Mouse (Mus musculus): ENCODE measurements around the gene Lrrc23.

Lrrc23 gene

GRCm38 (mm10) chr6:124767536-124767919 is 12.0 kb downstream of the Lrrc23 start:
- no peak for DNase-seq

- DNase-seq: no peak
Observed at GRCm38 (mm10) chr6:124765951-124766350, 13.6 kb downstream of the Lrrc23 start.

GRCm38 (mm10) chr6:124759259-124759658 is 20.3 kb downstream of the Lrrc23 start:
- DNase-seq: peak; percentile 92

- no peak for DNase-seq
Observed at GRCm38 (mm10) chr6:124758849-124759232, 20.7 kb downstream of the Lrrc23 start.

- no peak for DNase-seq
Observed at GRCm38 (mm10) chr6:124757909-124758848, 21.3 kb downstream of the Lrrc23 start.

GRCm38 (mm10) chr6:124757351-124757880 is 22.1 kb downstream of the Lrrc23 start:
- DNase-seq: no peak

GRCm38 (mm10) chr6:124756652-124757350 is 22.7 kb downstream of the Lrrc23 start:
- no peak for DNase-seq

DNA sequence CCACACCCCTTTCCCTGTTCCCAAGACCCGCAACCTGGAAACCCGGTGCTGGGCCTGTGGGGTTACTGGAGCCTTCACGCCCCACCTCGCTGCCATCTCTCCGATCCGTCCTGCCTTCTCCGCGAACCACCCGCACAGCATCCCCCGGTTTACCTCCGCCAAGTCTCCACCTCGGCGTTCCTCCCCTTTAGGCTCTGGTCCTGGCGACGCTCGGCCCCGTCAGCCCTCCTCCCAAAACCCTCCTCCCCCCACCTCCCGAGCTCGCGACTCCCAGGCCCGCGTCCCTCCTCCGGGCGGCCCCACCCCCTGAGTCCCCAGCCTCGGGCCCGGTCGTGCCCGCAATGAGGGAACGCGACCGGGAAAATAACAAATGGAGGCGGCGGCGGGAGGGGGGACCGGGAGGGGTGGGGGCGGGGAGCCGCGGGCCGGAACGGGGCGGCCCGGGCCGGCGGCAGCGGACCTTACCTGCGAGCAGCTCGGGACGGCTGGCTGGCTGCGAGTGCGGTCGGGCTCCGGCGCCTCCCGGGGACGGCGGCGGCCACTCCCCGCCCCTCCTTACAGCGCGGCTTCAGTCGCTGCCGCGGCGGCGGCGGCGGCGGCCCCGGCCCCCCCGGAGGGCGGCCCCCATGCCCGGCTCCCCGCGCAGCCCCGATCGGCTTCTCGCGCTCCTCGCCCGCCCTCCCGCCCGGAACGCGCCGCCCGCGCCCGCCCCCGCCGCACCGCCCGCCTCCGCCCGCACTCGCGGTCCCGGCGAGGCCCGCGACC is 23.5 kb downstream of the Lrrc23 start, which contains the start of the genes Gm45234 and Atn1:
TSS of gene Gm45234 (minus strand) at position 191 of the 765 bp plus-strand sequence.
TSS of gene Atn1 (minus strand) at position 694 of the 765 bp plus-strand sequence.
- DNase-seq: peak; percentile 63

- DNase-seq: no peak
Observed at GRCm38 (mm10) chr6:124755306-124755705, 24.2 kb downstream of the Lrrc23 start.

GRCm38 (mm10) chr6:124753861-124754260 is 25.7 kb downstream of the Lrrc23 start:
- no peak for DNase-seq

- no peak for DNase-seq
Observed at GRCm38 (mm10) chr6:124750405-124750804, 29.1 kb downstream of the Lrrc23 start.

DNA sequence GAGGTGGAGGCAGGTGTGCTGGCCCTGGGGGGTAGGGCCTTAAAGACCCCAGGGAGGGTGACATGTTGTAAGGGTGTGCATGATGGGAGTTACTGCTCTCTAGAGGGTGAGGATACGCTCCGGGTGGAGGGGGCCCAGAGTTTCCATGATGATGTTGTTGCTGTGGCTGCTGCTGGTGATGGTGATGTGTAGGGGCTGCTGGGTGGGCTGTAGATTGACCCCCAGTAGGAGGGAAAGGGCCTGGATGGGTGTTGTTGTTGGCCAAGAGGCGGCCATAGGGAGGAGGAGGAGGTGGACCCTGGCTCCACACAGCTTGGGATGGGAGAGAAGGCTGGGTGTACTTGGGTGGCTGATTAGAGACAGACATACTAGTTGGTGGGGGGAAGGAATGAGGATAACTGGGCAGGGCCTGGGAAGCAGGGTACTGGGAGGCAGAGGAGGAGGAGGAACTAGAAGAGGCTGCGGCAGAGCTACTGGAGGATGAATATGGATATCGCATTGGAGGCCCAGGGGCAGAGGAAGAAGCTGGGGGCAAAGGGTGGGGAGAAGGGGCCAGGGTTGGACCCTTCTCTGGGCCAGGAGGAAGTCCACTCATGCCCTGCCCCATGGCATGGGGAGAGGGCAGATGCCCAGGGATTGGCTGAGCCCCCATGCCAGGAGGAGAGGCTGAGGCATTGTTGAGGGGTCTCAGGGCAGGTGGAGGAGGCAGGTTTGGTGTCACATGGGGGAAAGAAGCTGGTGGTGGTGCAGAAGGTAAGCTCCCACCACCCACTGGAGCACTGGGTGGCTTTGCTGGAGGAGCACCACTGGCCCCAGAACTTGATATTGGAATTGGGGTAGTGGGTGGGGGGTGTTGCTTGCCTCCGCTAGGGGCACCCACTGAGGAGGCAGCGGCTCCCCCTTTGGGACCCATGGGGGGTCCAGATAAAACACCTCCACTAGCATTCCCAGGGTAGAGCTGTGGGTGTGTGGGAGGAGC is 32.6 kb downstream of the Lrrc23 start:
- DNase-seq: no peak

- no peak for DNase-seq
Observed at GRCm38 (mm10) chr6:124746296-124746605, 33.3 kb downstream of the Lrrc23 start.

- DNase-seq: peak; percentile 96
Observed at GRCm38 (mm10) chr6:124745490-124746295, 33.8 kb downstream of the Lrrc23 start.

DNA sequence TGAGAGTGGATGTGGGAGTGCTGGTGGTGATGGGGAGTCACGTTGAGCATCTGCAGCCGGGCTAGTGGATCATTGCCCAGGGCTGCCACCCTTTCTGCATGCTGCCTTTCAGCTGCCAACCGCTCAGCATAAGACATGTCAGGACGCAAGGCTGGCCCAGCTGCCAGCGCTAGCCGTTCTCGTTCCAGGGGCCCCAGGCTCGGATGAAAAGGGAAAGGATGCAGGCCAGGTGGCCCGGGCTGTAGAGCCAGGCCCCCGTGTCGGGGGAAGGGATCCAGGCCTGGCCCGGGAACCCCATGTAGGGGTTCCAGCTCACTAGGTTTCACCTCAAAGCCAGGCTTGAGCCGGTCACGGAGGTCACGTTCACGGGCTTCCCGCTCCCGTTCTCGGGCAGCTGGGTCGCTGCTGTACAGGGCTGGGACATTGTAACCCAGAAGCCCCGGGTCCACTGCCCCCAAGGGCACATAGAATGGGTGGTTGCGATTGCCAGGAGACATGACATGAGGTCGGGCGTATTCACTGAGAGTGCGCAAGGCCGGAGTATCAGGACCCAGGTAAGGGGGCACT is 34.7 kb downstream of the Lrrc23 start:
- DNase-seq: peak; percentile 53

GRCm38 (mm10) chr6:124743647-124744046 is 35.9 kb downstream of the Lrrc23 start:
- DNase-seq: no peak

DNA sequence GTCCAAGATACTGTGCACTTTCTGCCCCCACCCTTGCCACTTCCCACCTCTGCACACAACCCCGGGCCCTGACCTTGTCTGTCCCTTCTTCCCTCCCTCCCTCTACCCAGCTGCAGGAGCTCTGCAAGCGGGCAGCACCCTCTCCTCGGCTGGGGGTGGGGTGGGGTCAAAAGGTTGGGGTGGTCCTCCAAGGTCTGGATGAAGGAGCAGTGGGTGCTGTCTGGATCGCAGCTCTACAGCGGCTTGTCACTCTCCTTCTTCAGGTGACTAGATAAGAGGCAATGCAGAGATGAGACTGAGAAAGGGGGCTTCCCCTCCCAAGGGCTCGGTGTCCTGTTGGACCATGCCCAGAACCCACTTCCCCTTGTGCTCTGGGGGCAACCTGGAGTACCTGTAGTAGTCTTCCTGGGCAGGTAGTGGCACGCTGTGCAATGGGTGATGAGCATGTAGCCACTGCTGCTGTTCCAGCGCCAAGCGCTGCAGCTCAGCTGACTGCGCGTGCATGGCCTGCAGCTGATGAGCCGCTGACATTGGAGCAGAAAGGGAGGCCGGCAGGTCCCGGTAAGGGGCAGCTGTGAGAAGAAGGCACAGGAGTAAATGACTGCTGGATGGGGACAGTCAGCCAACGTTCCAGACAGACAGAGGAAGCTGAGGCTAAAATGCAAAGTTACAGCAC is 36.5 kb downstream of the Lrrc23 start:
- no peak for DNase-seq

- no peak for DNase-seq
Observed at GRCm38 (mm10) chr6:124741842-124742241, 37.7 kb downstream of the Lrrc23 start.

DNA sequence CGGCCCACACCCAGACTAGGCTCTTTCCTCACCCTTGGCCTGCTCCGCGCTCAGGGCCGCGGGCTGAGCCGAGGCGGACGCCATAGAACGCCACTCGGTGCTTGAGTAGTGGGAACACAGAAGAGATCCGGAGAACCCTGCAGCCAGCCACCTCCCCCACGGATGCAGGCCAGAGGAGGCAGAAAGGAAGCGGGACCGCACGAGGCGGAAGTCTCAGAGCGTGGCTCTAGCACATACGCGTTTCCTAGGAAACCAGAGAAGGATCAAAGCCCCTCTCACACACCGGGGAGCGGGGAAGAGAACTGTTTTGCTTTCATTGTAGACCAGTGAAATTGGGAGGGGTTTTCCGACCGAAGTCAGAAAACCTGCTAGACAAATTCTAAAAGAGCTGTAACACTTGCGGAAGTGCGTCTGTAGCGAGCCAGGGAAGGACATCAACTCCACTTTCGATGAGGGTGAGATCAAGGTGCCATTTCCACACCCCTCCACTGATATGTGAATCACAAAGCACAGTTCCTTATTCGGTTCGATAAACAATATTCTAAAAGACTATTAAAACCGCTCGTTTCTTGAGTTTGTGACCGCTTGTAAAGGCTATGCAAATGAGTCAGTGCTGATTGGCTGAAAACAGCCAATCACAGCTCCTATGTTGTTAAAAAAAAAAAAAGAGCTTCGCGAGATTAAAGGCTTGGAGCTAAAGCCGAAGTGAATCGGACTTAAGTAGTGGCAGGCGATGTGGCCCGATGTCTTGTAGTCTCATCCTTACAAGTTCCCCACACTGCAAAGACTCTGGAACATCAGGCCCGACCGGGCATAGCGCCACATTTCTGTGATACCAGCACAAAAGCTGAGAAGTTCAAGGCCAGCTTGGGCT is 38.4 kb downstream of the Lrrc23 start, which contains the start of gene Grcc10:
TSS of gene Grcc10 (minus strand) at position 487 of the 874 bp plus-strand sequence.
- DNase-seq: peak; percentile 88
